Mouse (Mus musculus): ENCODE results near the gene Clasp1.

DNA sequence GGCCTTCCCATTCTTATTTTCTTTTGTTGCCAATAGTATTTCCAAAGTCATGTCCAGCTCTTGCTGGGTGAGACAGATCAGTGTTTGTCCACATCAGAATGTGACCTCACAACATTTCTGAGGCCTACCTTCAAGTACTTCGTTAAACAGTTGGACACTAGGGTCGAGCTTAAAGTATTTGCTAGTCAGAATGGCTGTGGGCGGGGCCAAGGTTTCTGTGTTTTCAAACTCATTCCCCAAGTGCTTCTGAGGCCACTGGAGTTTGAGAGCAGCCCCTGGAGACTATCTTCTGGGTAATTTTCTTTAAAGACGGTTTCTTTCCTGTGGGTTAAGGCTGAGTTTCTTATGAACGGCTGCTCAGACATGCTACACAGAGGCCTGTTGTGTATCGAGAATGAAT lies 9.7 kb downstream of the Clasp1 start:
- no peak for TF ChIP-seq CTCF (IDR thresholded peaks at IDR 0.05)
- TF ChIP-seq EP300 (IDR thresholded peaks at IDR 0.05), result peak; percentile 53
